Mouse (Mus musculus): ENCODE data around the gene Camsap1. TPM values are rescaled to one million over a fixed set of nuclear protein-coding genes. Genes with fewer than 3 reads are reported as not detected.

Gene Camsap1
- total RNA-seq, 2 experiments from 2014 or later: 43.7 to 55.7 TPM

GRCm38 (mm10) chr2:25914201-25914600 is 68.9 kb downstream of the Camsap1 start:
- H3K27ac ChIP-seq: no peak overlapping the region
- DNase-seq: no peak
- H3K4me3 ChIP-seq: no peak overlapping the region
- no peak for TF ChIP-seq CTCF (IDR thresholded peaks at IDR 0.05)
- intact Hi-C loops (cut with DNase I): no loop called here

- intact Hi-C loops (cut with DNase I): no loop called here
- DNase-seq: no peak
- H3K27ac ChIP-seq: no peak overlapping the region
- no peak for TF ChIP-seq CTCF (IDR thresholded peaks at IDR 0.05)
- no peak overlapping the region for H3K4me3 ChIP-seq
Observed at GRCm38 (mm10) chr2:25913247-25913646, 69.8 kb downstream of the Camsap1 start.

DNA sequence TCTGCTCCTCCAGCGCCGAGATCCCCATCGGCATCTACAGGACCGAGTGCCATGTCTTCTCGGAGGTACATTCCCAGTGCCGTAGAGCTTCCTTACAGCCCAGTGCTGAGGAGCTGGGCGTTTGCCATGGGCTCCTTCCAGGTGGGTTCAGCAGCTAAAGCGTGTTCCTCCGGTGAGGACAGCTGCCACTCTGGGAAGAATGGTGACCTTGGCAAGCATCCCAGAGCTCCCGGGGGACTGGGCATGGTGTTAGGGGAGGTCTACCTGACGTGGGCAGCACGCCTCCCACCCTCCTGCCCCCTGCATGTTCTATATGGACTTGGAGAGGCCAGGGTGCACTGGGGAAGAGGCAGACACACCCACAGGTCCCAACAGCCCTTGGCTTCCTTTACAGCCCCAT is 73.2 kb downstream of the Camsap1 start:
- no peak for DNase-seq
- intact Hi-C loops (cut with DNase I): no loop called here
- TF ChIP-seq CTCF (IDR thresholded peaks at IDR 0.05): no peak
- Histone ChIP-seq H3K27ac (no peak overlapping the region), H3K4me3 (no peak overlapping the region)

DNA sequence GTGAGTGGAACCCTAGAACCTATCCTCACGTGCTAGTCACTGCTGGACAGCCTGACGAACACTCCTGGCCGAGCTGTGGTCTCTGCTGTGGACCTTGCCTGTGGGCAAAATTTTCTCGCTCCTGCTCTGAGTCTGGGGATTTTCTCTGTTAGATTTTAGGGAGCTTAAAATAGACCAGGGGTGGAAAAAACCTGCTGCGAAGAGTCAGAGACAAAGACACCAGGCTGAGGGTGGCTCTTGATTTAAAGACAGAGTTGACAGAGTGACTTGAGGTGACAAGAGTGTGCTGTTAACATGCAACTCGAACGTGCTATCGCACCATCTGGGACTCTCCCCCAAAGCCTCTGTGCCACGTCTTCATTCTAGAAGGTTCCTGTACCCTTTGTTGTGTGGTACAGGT is 84.1 kb downstream of the Camsap1 start:
- intact Hi-C loops (cut with DNase I): no loop called here
- no peak for DNase-seq
- TF ChIP-seq CTCF (IDR thresholded peaks at IDR 0.05): no peak
- H3K4me3 ChIP-seq: no peak overlapping the region
- H3K27ac ChIP-seq: no peak overlapping the region

GRCm38 (mm10) chr2:25892440-25892839 is 90.6 kb downstream of the Camsap1 start:
- Histone ChIP-seq H3K4me3 (no peak overlapping the region), H3K27ac (no peak overlapping the region)
- DNase-seq: no peak
- intact Hi-C loops (cut with DNase I): no loop called here
- no peak for TF ChIP-seq CTCF (IDR thresholded peaks at IDR 0.05)

DNA sequence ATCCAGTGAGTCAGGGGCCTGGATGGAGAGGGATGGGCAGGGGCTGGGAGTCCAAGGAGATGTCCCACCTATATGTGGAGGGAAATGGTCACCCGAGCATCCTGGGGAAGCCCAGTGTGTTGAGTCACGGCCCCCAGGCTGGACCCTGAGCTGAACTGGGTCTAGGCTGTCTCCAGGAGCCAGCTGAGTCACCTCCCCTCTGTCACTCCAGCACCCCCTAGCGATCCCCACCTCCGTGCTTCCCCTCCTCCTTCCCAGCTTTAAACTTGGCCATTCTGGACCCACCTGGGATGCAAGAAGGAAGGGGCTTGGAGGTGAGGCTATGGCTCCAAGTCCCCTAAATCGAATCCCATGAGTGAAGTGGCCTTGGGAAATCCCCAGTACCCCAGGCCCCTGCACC is 94.9 kb downstream of the Camsap1 start:
- TF ChIP-seq CTCF (IDR thresholded peaks at IDR 0.05): peak; percentile 54
- peak; percentile 42 for DNase-seq
- Histone ChIP-seq H3K4me3 (no peak overlapping the region), H3K27ac (no peak overlapping the region)
- intact Hi-C loops (cut with DNase I): no loop called here

- TF ChIP-seq CTCF (IDR thresholded peaks at IDR 0.05): no peak
- Histone ChIP-seq H3K4me3 (no peak overlapping the region), H3K27ac (no peak overlapping the region)
- intact Hi-C loops (cut with DNase I): no loop called here
- DNase-seq: no peak
Observed at GRCm38 (mm10) chr2:25887226-25887625, 95.9 kb downstream of the Camsap1 start.

DNA sequence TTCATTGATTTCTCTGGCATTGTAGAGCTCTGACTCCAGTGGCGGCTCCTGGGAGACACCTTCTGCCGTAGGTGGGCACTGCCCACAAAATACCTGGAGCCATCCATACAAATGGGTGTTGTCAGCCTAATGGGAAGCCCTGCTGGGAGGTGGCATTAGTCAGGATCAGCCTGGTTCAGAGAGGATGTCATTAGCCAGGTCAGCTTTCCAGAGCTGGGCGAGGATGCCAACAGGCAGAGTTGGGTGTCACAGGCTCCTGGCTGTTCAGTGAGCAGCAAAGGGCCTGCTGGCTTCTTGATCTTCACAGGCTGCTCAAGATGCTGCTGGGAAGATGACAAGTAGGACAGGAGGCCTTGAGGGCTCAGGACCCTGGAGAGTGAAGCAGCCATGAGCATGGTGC is 98.3 kb downstream of the Camsap1 start:
- no peak for DNase-seq
- no peak for TF ChIP-seq CTCF (IDR thresholded peaks at IDR 0.05)
- intact Hi-C loops (cut with DNase I): no loop called here
- H3K27ac ChIP-seq: no peak overlapping the region
- H3K4me3 ChIP-seq: no peak overlapping the region

DNA sequence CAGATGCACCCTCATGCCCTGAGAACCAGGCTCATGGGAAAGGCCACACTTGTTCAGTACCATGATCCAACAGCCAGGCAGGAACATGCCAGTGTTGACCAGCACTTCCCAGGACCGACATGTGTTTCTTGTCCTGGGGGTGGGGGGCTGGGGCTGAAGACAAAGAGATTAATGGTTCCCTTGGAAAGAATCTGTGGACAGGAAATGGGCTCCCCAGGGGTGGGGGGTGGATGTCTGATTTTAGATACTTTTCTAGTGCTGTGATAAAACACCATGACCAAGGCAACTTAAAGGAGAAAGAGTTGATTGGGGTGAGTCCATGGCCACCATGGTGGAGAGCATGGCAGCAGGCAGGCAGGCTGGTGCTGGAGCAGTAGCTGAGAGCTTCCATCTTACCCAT is 100.8 kb downstream of the Camsap1 start:
- TF ChIP-seq CTCF (IDR thresholded peaks at IDR 0.05): no peak
- intact Hi-C loops (cut with DNase I): no loop called here
- DNase-seq: no peak
- no peak overlapping the region for H3K4me3 ChIP-seq
- H3K27ac ChIP-seq: no peak overlapping the region

- Histone ChIP-seq H3K4me3 (no peak overlapping the region), H3K27ac (no peak overlapping the region)
- no peak for DNase-seq
- intact Hi-C loops (cut with DNase I): no loop called here
- TF ChIP-seq CTCF (IDR thresholded peaks at IDR 0.05): no peak
Observed at GRCm38 (mm10) chr2:25879061-25879460, 104.0 kb downstream of the Camsap1 start.

GRCm38 (mm10) chr2:25878516-25878915 is 104.6 kb downstream of the Camsap1 start:
- intact Hi-C loops (cut with DNase I): no loop called here
- Histone ChIP-seq H3K27ac (no peak overlapping the region), H3K4me3 (no peak overlapping the region)
- DNase-seq: no peak
- TF ChIP-seq CTCF (IDR thresholded peaks at IDR 0.05): no peak

DNA sequence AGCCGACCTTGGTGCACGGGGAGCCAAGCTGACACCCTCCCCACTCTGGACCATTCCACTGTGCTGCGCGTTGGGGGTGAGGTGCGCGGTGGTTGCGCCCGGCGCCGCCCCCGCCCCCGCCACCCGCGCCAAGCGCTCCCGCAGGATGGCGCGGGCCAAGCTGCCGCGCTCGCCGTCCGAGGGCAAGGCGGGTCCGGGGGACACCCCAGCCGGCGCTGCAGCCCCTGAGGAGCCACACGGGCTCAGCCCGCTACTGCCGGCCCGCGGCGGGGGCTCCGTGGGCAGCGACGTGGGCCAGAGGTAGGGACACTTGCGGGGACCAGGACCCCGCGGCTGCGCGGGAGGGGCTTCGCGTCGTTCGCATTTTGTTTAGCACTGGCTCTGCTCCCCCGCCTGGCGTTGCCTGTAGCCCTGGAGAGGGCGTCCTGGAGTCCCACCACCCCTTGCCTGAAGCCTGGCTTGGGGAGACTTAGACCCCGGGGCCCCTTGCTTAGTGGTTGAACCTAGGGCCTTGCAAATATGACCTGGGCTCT is 105.3 kb downstream of the Camsap1 start:
- DNase-seq: no peak
- H3K27ac ChIP-seq: no peak overlapping the region
- intact Hi-C loops (cut with DNase I): no loop called here
- no peak for TF ChIP-seq CTCF (IDR thresholded peaks at IDR 0.05)
- peak overlapping the region; percentile 32 for H3K4me3 ChIP-seq

DNA sequence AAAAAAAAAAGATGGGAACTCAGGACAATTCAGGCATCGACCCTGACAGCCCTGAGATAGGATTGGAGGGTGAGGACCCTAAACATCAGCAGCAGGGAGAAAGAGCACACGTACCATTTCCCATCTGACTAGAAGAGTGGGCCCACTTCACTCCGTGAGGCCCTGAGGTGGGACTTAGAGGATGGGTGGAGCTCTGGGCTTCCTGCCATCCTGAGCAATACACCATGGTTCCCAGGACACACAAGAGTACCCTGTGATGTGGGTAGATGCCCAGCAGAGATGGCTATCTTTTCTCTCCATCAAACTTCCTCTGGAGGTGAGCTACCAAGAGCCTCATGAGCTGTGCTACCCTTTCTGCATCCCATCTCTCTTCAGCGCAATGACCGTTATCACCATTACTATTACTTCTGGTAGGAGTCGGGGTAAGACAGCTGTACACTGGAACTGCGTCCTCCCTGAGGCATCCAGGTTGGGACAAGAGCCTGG is 105.8 kb downstream of the Camsap1 start:
- intact Hi-C loops (cut with DNase I): no loop called here
- Histone ChIP-seq H3K4me3 (no peak overlapping the region), H3K27ac (no peak overlapping the region)
- TF ChIP-seq CTCF (IDR thresholded peaks at IDR 0.05): no peak
- no peak for DNase-seq

Other genes with a start within 250 kb of the Camsap1 start
- gene Obp2b, start 246.3 kb downstream of the Camsap1 start, total RNA-seq (2021): not detected
- not detected for gene Lcn3, start 217.7 kb downstream of the Camsap1 start, total RNA-seq (2021)
- not detected for gene Lcn11, start 206.3 kb downstream of the Camsap1 start, total RNA-seq (2021)
- not detected for gene Gm13539, start 201.0 kb downstream of the Camsap1 start, total RNA-seq (2021)
- not detected for gene Glt6d1, start 167.4 kb downstream of the Camsap1 start, total RNA-seq (2021)
- not detected for gene Lcn9, start 160.1 kb downstream of the Camsap1 start, total RNA-seq (2021)
- gene Sohlh1, start 136.0 kb downstream of the Camsap1 start, total RNA-seq (2021): not detected
- under 1 TPM in 1 of 2 experiments, not detected in 1; 0.05 TPM for gene Kcnt1, start 119.5 kb downstream of the Camsap1 start, total RNA-seq (2021)
- 100 to 1,000 TPM; 223 to 239 TPM for gene Ubac1, start 38.5 kb upstream of the Camsap1 start, total RNA-seq (2021)
- 10 to 100 TPM; 18.9 to 32.6 TPM for gene Nacc2, start 139.9 kb upstream of the Camsap1 start, total RNA-seq (2021)
- gene Lhx3, start 225.0 kb upstream of the Camsap1 start, total RNA-seq (2021): not detected

All from gastrocnemius, adult 2 months (tissue).